Mouse (Mus musculus): ENCODE data around the gene Eef1g. TPM values are rescaled to one million over a fixed set of nuclear protein-coding genes. Genes with fewer than 3 reads are reported as not detected.

Gene Eef1g
- polyA plus RNA-seq, 1 experiment from 2014 or later, result 153 TPM

- Histone ChIP-seq H3K4me2 (replicated peaks; ENCODE audit: low read depth, low read length) (0 out of 2 replicates have a peak overlapping the region, but pooled peaks have one; percentile 71), H3K4me3 (ENCODE audit: low read depth, low read length) (no peak overlapping the region), H3K36me3 (ENCODE audit: insufficient read depth, low read length) (no peaks in the 10 kb centered on the region), H3K27me3 (replicated peaks; ENCODE audit: insufficient read depth, low read length) (no peaks in the 10 kb centered on the region), H3K9me3 (ENCODE audit: low read length) (no peaks in the 10 kb centered on the region), H3K27ac (ENCODE audit: low read length) (peak overlapping the region; percentile 98), H3K4me1 (ENCODE audit: insufficient read depth, low read depth, low read length) (peaks cover 52% of the 10 kb centered on the region), H3K9ac (replicated peaks; ENCODE audit: low read depth) (0 out of 2 replicates have a peak overlapping the region, but pooled peaks have one; percentile 97)
- 43% methylated on average over 2 of the region's 2 CpGs for WGBS
- ATAC-seq, result no peak
- DNase-seq (ENCODE audit: low spot score), result peak; percentile 42
- TF ChIP-seq CTCF (IDR thresholded peaks at IDR 0.05) (no peak), EP300 (IDR thresholded peaks at IDR 0.05) (no peak)
These were observed 21.0 kb downstream of the Eef1g start for GRCm38 (mm10) chr19:8987816-8988215.

GRCm38 (mm10) chr19:8988346-8989065 lies 21.7 kb downstream of the Eef1g start:
- Histone ChIP-seq H3K9ac (replicated peaks; ENCODE audit: low read depth) (peak overlapping the region; percentile 97), H3K4me3 (ENCODE audit: low read depth, low read length) (peak overlapping the region; percentile 95), H3K36me3 (ENCODE audit: insufficient read depth, low read length) (no peaks in the 10 kb centered on the region), H3K4me1 (ENCODE audit: insufficient read depth, low read depth, low read length) (peaks cover 51% of the 10 kb centered on the region), H3K9me3 (ENCODE audit: low read length) (no peaks in the 10 kb centered on the region), H3K27me3 (replicated peaks; ENCODE audit: insufficient read depth, low read length) (no peaks in the 10 kb centered on the region), H3K4me2 (replicated peaks; ENCODE audit: low read depth, low read length) (peak overlapping the region; percentile 71), H3K27ac (ENCODE audit: low read length) (peak overlapping the region; percentile 98)
- 23% methylated on average over 15 of the region's 15 CpGs for WGBS
- no peak for ATAC-seq
- no peak for DNase-seq (ENCODE audit: low spot score)
- TF ChIP-seq CTCF (IDR thresholded peaks at IDR 0.05) (no peak), EP300 (IDR thresholded peaks at IDR 0.05) (no peak)

GRCm38 (mm10) chr19:8989066-8989566 lies 22.3 kb downstream of the Eef1g start, which contains the start of gene Ahnak:
Ahnak (plus strand) TSS chr19:8989284.
- Histone ChIP-seq H3K9me3 (ENCODE audit: low read length) (no peaks in the 10 kb centered on the region), H3K27ac (ENCODE audit: low read length) (peak within 1 kb of the TSS; percentile 98), H3K4me2 (replicated peaks; ENCODE audit: low read depth, low read length) (peak within 1 kb of the TSS; percentile 71), H3K4me3 (ENCODE audit: low read depth, low read length) (peak within 1 kb of the TSS; percentile 95), H3K27me3 (replicated peaks; ENCODE audit: insufficient read depth, low read length) (no peaks in the 10 kb centered on the region), H3K4me1 (ENCODE audit: insufficient read depth, low read depth, low read length) (peaks cover 49% of the 10 kb centered on the region), H3K9ac (replicated peaks; ENCODE audit: low read depth) (peak within 1 kb of the TSS; percentile 97), H3K36me3 (ENCODE audit: insufficient read depth, low read length) (no peaks in the 10 kb centered on the region)
- under 1% methylated on average over 38 of the region's 42 CpGs for WGBS
- TF ChIP-seq CTCF (IDR thresholded peaks at IDR 0.05), result no peak
- no peak for TF ChIP-seq EP300 (IDR thresholded peaks at IDR 0.05)
- ATAC-seq, result peak; percentile 72
- peak; percentile 92 for DNase-seq (ENCODE audit: low spot score)

- peaks cover 45% of the 10 kb centered on the region for H3K4me1 ChIP-seq (ENCODE audit: insufficient read depth, low read depth, low read length)
These were observed 23.0 kb downstream of the Eef1g start for GRCm38 (mm10) chr19:8989567-8990431.

GRCm38 (mm10) chr19:8990432-8991102 lies 23.7 kb downstream of the Eef1g start:
- peak overlapping the region; percentile 97 for H3K9ac ChIP-seq (replicated peaks; ENCODE audit: low read depth)
- H3K27ac ChIP-seq (ENCODE audit: low read length), result peak overlapping the region; percentile 98
- peak overlapping the region; percentile 95 for H3K4me3 ChIP-seq (ENCODE audit: low read depth, low read length)
- TF ChIP-seq EP300 (IDR thresholded peaks at IDR 0.05) (no peak), CTCF (IDR thresholded peaks at IDR 0.05) (no peak)
- no peaks in the 10 kb centered on the region for H3K36me3 ChIP-seq (ENCODE audit: insufficient read depth, low read length)
- DNase-seq (ENCODE audit: low spot score), result peak; percentile 42
- ATAC-seq, result peak; percentile 52
- no peaks in the 10 kb centered on the region for H3K9me3 ChIP-seq (ENCODE audit: low read length)
- H3K4me2 ChIP-seq (replicated peaks; ENCODE audit: low read depth, low read length), result peak overlapping the region; percentile 71
- H3K4me1 ChIP-seq (ENCODE audit: insufficient read depth, low read depth, low read length), result peaks cover 38% of the 10 kb centered on the region
- WGBS, result 7% methylated on average over 14 of the region's 15 CpGs
- no peaks in the 10 kb centered on the region for H3K27me3 ChIP-seq (replicated peaks; ENCODE audit: insufficient read depth, low read length)

More at GRCm38 (mm10) chr19:8989567-8990431, 23.0 kb downstream of the Eef1g start:
- peak overlapping the region; percentile 95 for H3K4me3 ChIP-seq (ENCODE audit: low read depth, low read length)
- no peaks in the 10 kb centered on the region for H3K36me3 ChIP-seq (ENCODE audit: insufficient read depth, low read length)
- no peaks in the 10 kb centered on the region for H3K9me3 ChIP-seq (ENCODE audit: low read length)
- WGBS, result under 1% methylated on average over 53 of the region's 53 CpGs
- ATAC-seq, result peak; percentile 80
- DNase-seq (ENCODE audit: low spot score), result peak; percentile 96
- H3K27me3 ChIP-seq (replicated peaks; ENCODE audit: insufficient read depth, low read length), result no peaks in the 10 kb centered on the region
- peak overlapping the region; percentile 97 for H3K9ac ChIP-seq (replicated peaks; ENCODE audit: low read depth)
- TF ChIP-seq CTCF (IDR thresholded peaks at IDR 0.05), result peak; percentile 56
- peak; percentile 32; the same call in 1 of the 2 replicates for TF ChIP-seq EP300 (IDR thresholded peaks at IDR 0.05)
- H3K27ac ChIP-seq (ENCODE audit: low read length), result peak overlapping the region; percentile 98
- peak overlapping the region; percentile 71 for H3K4me2 ChIP-seq (replicated peaks; ENCODE audit: low read depth, low read length)

Measured in lung, postnatal 0 days (tissue).